Mouse (Mus musculus): ENCODE measurements around the gene Lbr. TPM values are rescaled to one million over a fixed set of nuclear protein-coding genes. Genes with fewer than 3 reads are reported as not detected.

Gene Lbr
- polyA plus RNA-seq, 1 experiment from 2014 or later: 130 TPM

Other genes starting within 250 kb of the Lbr start
- 7.0 and 8.9 TPM in 2 replicates for gene Enah, start 176.9 kb upstream of the Lbr start, polyA plus RNA-seq (2015; fragmentation: Nextera tagmentation; extraction: Ambion mirVana)

Measured in intestine, embryonic 16.5 days (tissue).